In the genomic region with DNA sequence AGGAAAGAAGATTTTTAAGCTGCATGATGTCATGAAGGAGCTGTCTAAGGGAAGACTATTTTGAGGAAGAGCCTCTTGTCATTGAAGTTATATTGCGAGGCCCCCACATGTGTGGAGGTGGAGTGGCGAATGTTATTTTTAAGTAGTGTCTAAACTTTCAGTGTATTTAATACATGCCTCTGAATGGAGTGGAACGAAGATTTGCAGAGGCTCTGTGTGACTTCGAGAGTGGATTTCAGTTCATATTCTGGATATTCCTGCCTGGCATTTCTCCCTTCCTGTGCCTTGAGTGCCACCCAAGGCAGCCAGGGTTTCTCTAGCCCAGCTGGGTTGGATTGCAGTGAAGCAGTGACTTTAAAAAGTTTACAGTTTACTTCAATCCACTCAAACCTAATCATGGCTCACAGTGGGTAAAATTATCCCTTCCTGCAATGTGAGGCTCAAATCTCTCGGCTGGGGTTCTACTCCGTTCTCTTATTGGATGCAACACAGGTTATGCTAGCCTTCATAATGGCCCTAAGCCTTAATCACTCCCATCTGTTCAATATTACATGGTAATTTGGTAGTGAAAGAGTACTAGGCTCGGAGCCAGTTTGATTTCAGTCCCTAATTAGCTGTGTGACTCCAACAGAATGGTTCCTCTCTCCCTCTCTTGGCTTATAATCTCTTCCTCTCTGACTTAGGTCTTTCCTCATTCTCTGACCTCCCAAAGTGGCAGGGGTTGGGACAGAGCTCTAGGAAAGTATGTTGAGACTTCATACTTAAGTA, we compare ENCODE assay signal across 9 mouse cellular contexts.
A peak's percentile ranks its signal among the peaks of the same experiment; 100 is the strongest.
DNase-seq lines count a peak whose midpoint lies in the region; ATAC-seq and TF ChIP-seq lines count a peak whose summit lies in the region.
"Had no signal": no experiment of that assay in that cellular context is flagged by ENCODE, and none has a peak within 500 bp of the region (broad histone marks: within the 10 kb centered on the region; RNA-seq: fewer than 3 reads in every experiment).

No protein-coding gene starts in this region.

- no peak for TF ChIP-seq CTCF in lung, adult 2 months (IDR thresholded peaks at IDR 0.05; ENCODE audit: insufficient read depth, low read length)

- H3K36me3 ChIP-seq in embryonic facial prominence, embryonic 15.5 days: no peaks in the 10 kb centered on the region
- no peaks in the 10 kb centered on the region for H3K36me3 ChIP-seq in neural tube, embryonic 14.5 days (ENCODE audit: control insufficient read depth, insufficient read depth, low read length)
- H3K36me3 ChIP-seq in midbrain, embryonic 10.5 days: no peaks in the 10 kb centered on the region

- no peaks in the 10 kb centered on the region for H3K4me1 ChIP-seq in lung, adult 2 months (ENCODE audit: control insufficient read depth, insufficient read depth, low read length)
- H3K4me1 ChIP-seq in embryonic facial prominence, embryonic 15.5 days: peaks cover 18% of the 10 kb centered on the region; the same call in 1 of the 2 replicates
- H3K4me1 ChIP-seq in neural tube, embryonic 14.5 days (ENCODE audit: control insufficient read depth, insufficient read depth, low read length): no peaks in the 10 kb centered on the region
- no peaks in the 10 kb centered on the region for H3K4me1 ChIP-seq in midbrain, embryonic 10.5 days

- WGBS in lung, adult 2 months: 86% methylated on average over 7 of the region's 7 CpGs
- 39% methylated on average over 7 of the region's 7 CpGs for WGBS in embryonic facial prominence, embryonic 15.5 days
- 63% methylated on average over 7 of the region's 7 CpGs for WGBS in neural tube, embryonic 14.5 days
- 85% methylated on average over 7 of the region's 7 CpGs for WGBS in midbrain, embryonic 10.5 days

- H3K27me3 ChIP-seq in embryonic facial prominence, embryonic 15.5 days: no peaks in the 10 kb centered on the region
- no peaks in the 10 kb centered on the region for H3K27me3 ChIP-seq in neural tube, embryonic 14.5 days (ENCODE audit: control insufficient read depth, insufficient read depth, low read length)
- H3K27me3 ChIP-seq in midbrain, embryonic 10.5 days (ENCODE audit: low read depth, poor library complexity, severe bottlenecking): no peaks in the 10 kb centered on the region

- no peaks in the 10 kb centered on the region for H3K9me3 ChIP-seq in embryonic facial prominence, embryonic 15.5 days (replicated peaks)
- no peaks in the 10 kb centered on the region for H3K9me3 ChIP-seq in neural tube, embryonic 14.5 days (ENCODE audit: control insufficient read depth, low read length)
- H3K9me3 ChIP-seq in midbrain, embryonic 10.5 days (replicated peaks): 0 out of 2 replicates have a peak, but pooled peaks cover 3% of the 10 kb centered on the region

- DNase-seq in lung, postnatal 10 days: peak; percentile 29
- DNase-seq in lung, adult 2 months: no peak
- DNase-seq in frontal cortex, postnatal 36 days (ENCODE audit: low spot score in 2 of 2): peak; percentile 51 to 79
- DNase-seq in heart, adult 8-10 months (ENCODE audit: low spot score): no peak
- DNase-seq in midbrain, embryonic 10.5 days (ENCODE audit: low spot score): no peak
- DNase-seq: kidney, postnatal 14 days had no signal

- no peak for TF ChIP-seq POLR2A in lung, adult 2 months (IDR thresholded peaks at IDR 0.05; ENCODE audit: borderline replicate concordance, extremely low read depth, low read depth, low read length)

- H3K4me2 ChIP-seq in embryonic facial prominence, embryonic 15.5 days (replicated peaks): no peak overlapping the region
- no peak overlapping the region for H3K4me2 ChIP-seq in neural tube, embryonic 14.5 days (ENCODE audit: low read depth, low read length)

- ATAC-seq in embryonic facial prominence, embryonic 15.5 days (ENCODE audit: insufficient number of reproducible peaks, low FRiP score, low TSS enrichment, low read depth): peak; percentile 79
- peak; percentile 82 for ATAC-seq in neural tube, embryonic 14.5 days (ENCODE audit: low read depth)

- peak overlapping the region; percentile 70; the same call in 1 of the 2 replicates for H3K27ac ChIP-seq in embryonic facial prominence, embryonic 15.5 days (replicated peaks)
- H3K27ac ChIP-seq in neural tube, embryonic 14.5 days (ENCODE audit: low read depth, low read length): no peak overlapping the region
- H3K27ac ChIP-seq in midbrain, embryonic 10.5 days (replicated peaks): no peak overlapping the region
- H3K27ac ChIP-seq: liver, embryonic 14.5 days had no signal

- no peak overlapping the region for H3K9ac ChIP-seq in embryonic facial prominence, embryonic 15.5 days
- H3K9ac ChIP-seq in neural tube, embryonic 14.5 days (replicated peaks; ENCODE audit: low read depth, low read length): no peak overlapping the region
- H3K9ac ChIP-seq: liver, embryonic 14.5 days had no signal

- H3K4me3 ChIP-seq in lung, adult 2 months (replicated peaks; ENCODE audit: extremely low read depth, low read depth, low read length): no peak overlapping the region
- H3K4me3 ChIP-seq in embryonic facial prominence, embryonic 15.5 days (replicated peaks): no peak overlapping the region
- H3K4me3 ChIP-seq in neural tube, embryonic 14.5 days (ENCODE audit: low read depth, low read length): no peak overlapping the region
- H3K4me3 ChIP-seq in midbrain, embryonic 10.5 days: no peak overlapping the region

Comparison
In these comparisons a context has a peak if more than half of its experiments do, and no peak if none do; other contexts are left out.
1. DNase-seq: peak in lung, postnatal 10 days (single experiment) and frontal cortex, postnatal 36 days (2 of 2); none in lung, adult 2 months (single experiment), heart, adult 8-10 months (single experiment) and midbrain, embryonic 10.5 days (single experiment).